Mouse (Mus musculus): ENCODE measurements around the gene Nfib.

GRCm38 (mm10) chr4:82530875-82531353, 174.6 kb downstream of the Nfib start:
- TF ChIP-seq CTCF (IDR thresholded peaks at IDR 0.05; ENCODE audit: low read depth, low read length) (no peak), POLR2A (IDR thresholded peaks at IDR 0.05; ENCODE audit: extremely low read depth, insufficient read depth, low read length) (no peak)

Data from liver, adult 2 months (tissue).